Mouse (Mus musculus): ENCODE measurements around the gene Scamp2.

GRCm38 (mm10) chr9:57562896-57563372 is 2.2 kb downstream of the Scamp2 start:
- TF ChIP-seq CTCF (IDR thresholded peaks at IDR 0.05; ENCODE audit: control insufficient read depth, insufficient read depth, insufficient replicate concordance, low read depth, low read length) (no peak), POLR2A (IDR thresholded peaks at IDR 0.05; ENCODE audit: control insufficient read depth, low read depth, low read length) (no peak)

All from testis, adult 2 months (tissue).